16 mouse cellular contexts compared by ENCODE assay signal in the genomic region with DNA sequence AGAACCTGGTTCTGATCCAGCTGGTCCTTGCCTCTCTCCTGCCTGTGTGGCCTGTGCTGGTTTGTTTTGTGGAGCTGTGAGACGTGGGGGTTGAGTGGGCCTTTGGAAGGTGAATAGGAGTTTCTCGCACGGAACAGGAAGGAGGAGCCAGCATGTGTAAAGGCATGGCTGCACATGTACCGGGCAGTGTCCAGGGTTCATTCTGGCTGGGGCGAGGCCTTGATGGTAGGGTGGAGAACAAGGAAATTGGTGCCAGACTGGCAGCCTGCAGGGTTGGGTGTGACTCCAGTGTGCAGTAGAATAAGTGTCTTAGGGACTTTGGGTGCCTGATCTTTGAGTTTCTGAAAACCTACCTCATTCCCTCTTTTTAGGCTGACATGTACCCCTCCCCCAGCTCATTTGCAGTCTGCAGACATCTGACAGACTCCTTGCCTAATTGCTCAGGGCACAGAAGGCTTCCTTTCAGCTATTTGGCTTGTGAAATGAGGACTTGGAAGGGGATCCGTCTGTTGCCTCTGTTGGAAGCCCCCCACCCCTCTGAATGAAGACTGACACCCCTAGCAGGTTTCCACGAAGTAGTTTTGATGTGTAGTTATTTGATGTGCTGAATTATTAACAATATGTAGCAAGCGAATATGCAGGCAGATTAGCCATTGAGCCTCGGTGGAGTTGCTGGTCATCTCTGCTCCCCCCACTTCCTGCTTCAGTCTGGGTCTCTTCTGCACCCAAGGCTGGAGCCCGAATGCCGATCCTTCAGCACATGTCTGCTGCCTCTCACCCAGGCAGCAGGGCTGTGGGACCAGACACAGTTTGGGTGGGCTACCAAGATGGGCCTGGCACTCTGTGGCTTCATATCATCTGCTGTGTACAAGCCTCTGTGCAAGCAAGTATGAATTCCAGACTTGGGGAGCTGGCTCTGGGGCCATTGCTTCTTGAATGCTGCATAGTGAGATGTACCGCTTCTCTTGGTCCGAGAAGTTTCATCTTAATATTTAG. TPM values are rescaled to one million over a fixed set of nuclear protein-coding genes. Genes with fewer than 3 reads are reported as not detected.
DNase-seq lines count a peak whose midpoint lies in the region; ATAC-seq and TF ChIP-seq lines count a peak whose summit lies in the region.
"Had no signal": no experiment of that assay in that cellular context is flagged by ENCODE, and none has a peak within 500 bp of the region (broad histone marks: within the 10 kb centered on the region; RNA-seq: fewer than 3 reads in every experiment).

No protein-coding gene starts in this region.

- TF ChIP-seq POLR2A in small intestine, adult 2 months (IDR thresholded peaks at IDR 0.05; ENCODE audit: low read depth, low read length): no peak

- H3K4me1 ChIP-seq in hindbrain, embryonic 16.5 days (ENCODE audit: control insufficient read depth, insufficient read depth, low read depth, low read length): peaks cover 5% of the 10 kb centered on the region; the same call in 1 of the 2 replicates
- H3K4me1 ChIP-seq in hindbrain, embryonic 10.5 days (replicated peaks): peaks cover 14% of the 10 kb centered on the region
- H3K4me1 ChIP-seq in neural tube, embryonic 15.5 days: peaks cover 10% of the 10 kb centered on the region
- H3K4me1 ChIP-seq in intestine, embryonic 14.5 days (replicated peaks; ENCODE audit: control insufficient read depth, insufficient read depth, low read length): 0 out of 2 replicates have a peak, but pooled peaks cover 4% of the 10 kb centered on the region
- H3K4me1 ChIP-seq in small intestine, adult 2 months (ENCODE audit: control insufficient read depth, insufficient read depth, insufficient read length, low read length): peaks cover 43% of the 10 kb centered on the region
- H3K4me1 ChIP-seq: embryonic facial prominence, embryonic 15.5 days; limb, embryonic 12.5 days had no signal

- ATAC-seq in hindbrain, embryonic 16.5 days: peak; percentile 70
- ATAC-seq in neural tube, embryonic 15.5 days (ENCODE audit: low FRiP score): peak; percentile 33; the same call in 1 of the 2 replicates
- peak; percentile 72; the same call in 1 of the 2 replicates for ATAC-seq in intestine, embryonic 14.5 days (replicated peaks; ENCODE audit: low FRiP score, low TSS enrichment, low read depth)
- ATAC-seq: Patski had no signal

- DNase-seq in hindbrain, embryonic 10.5 days (ENCODE audit: low spot score): no peak
- DNase-seq in neural tube, embryonic 10.5 days (ENCODE audit: extremely low spot score, low spot score): no peak
- DNase-seq in intestine, embryonic 14.5 days (ENCODE audit: low spot score): no peak
- no peak for DNase-seq in gastrocnemius, postnatal 10 days
- no peak for DNase-seq in adrenal gland, postnatal 36 days
- DNase-seq: adrenal gland, postnatal 14 days; cerebellum, adult 8-10 months; heart, postnatal 36 days had no signal

- H3K9me3 ChIP-seq in hindbrain, embryonic 16.5 days (ENCODE audit: control insufficient read depth, low read length): no peaks in the 10 kb centered on the region
- no peaks in the 10 kb centered on the region for H3K9me3 ChIP-seq in hindbrain, embryonic 10.5 days
- H3K9me3 ChIP-seq in neural tube, embryonic 15.5 days (replicated peaks): no peaks in the 10 kb centered on the region
- H3K9me3 ChIP-seq in intestine, embryonic 14.5 days (ENCODE audit: control insufficient read depth, low read length): no peaks in the 10 kb centered on the region
- H3K9me3 ChIP-seq: embryonic facial prominence, embryonic 15.5 days; limb, embryonic 12.5 days had no signal

- no peak overlapping the region for H3K4me2 ChIP-seq in hindbrain, embryonic 16.5 days (ENCODE audit: low read length)
- no peak overlapping the region for H3K4me2 ChIP-seq in neural tube, embryonic 15.5 days
- no peak overlapping the region for H3K4me2 ChIP-seq in intestine, embryonic 14.5 days (ENCODE audit: low read length)
- H3K4me2 ChIP-seq: embryonic facial prominence, embryonic 15.5 days; limb, embryonic 12.5 days had no signal

- no peaks in the 10 kb centered on the region for H3K27me3 ChIP-seq in hindbrain, embryonic 16.5 days (replicated peaks; ENCODE audit: control insufficient read depth, insufficient read depth, low read length)
- no peaks in the 10 kb centered on the region for H3K27me3 ChIP-seq in hindbrain, embryonic 10.5 days (ENCODE audit: insufficient read depth, poor library complexity, severe bottlenecking)
- no peaks in the 10 kb centered on the region for H3K27me3 ChIP-seq in neural tube, embryonic 15.5 days (replicated peaks)
- no peaks in the 10 kb centered on the region for H3K27me3 ChIP-seq in intestine, embryonic 14.5 days (replicated peaks; ENCODE audit: control insufficient read depth, insufficient read depth, low read length)
- H3K27me3 ChIP-seq in small intestine, adult 2 months (ENCODE audit: control insufficient read depth, insufficient read depth, low read length): no peaks in the 10 kb centered on the region
- H3K27me3 ChIP-seq: embryonic facial prominence, embryonic 15.5 days had no signal

- H3K27ac ChIP-seq in hindbrain, embryonic 16.5 days (ENCODE audit: low read depth, low read length): peak overlapping the region; percentile 19; the same call in 1 of the 2 replicates
- no peak overlapping the region for H3K27ac ChIP-seq in hindbrain, embryonic 10.5 days
- no peak overlapping the region for H3K27ac ChIP-seq in neural tube, embryonic 15.5 days (replicated peaks)
- H3K27ac ChIP-seq in intestine, embryonic 14.5 days (ENCODE audit: low read depth): no peak overlapping the region
- H3K27ac ChIP-seq in small intestine, adult 2 months (ENCODE audit: insufficient read depth, low read depth, low read length): peak overlapping the region; percentile 90
- H3K27ac ChIP-seq: embryonic facial prominence, embryonic 15.5 days; limb, embryonic 12.5 days had no signal

- no peak overlapping the region for H3K9ac ChIP-seq in hindbrain, embryonic 16.5 days (ENCODE audit: low read depth, low read length)
- H3K9ac ChIP-seq in neural tube, embryonic 15.5 days (replicated peaks): no peak overlapping the region
- no peak overlapping the region for H3K9ac ChIP-seq in intestine, embryonic 14.5 days (ENCODE audit: low read length)
- H3K9ac ChIP-seq: embryonic facial prominence, embryonic 15.5 days; limb, embryonic 12.5 days had no signal

- no peak overlapping the region for H3K4me3 ChIP-seq in hindbrain, embryonic 16.5 days (ENCODE audit: low read length)
- no peak overlapping the region for H3K4me3 ChIP-seq in hindbrain, embryonic 10.5 days
- H3K4me3 ChIP-seq in neural tube, embryonic 15.5 days (replicated peaks): no peak overlapping the region
- no peak overlapping the region for H3K4me3 ChIP-seq in intestine, embryonic 14.5 days (ENCODE audit: low read depth, low read length)
- H3K4me3 ChIP-seq in small intestine, adult 2 months (ENCODE audit: low read depth, low read length): peak overlapping the region; percentile 47
- H3K4me3 ChIP-seq: embryonic facial prominence, embryonic 15.5 days; limb, embryonic 12.5 days had no signal

- no peaks in the 10 kb centered on the region for H3K36me3 ChIP-seq in hindbrain, embryonic 16.5 days (ENCODE audit: control insufficient read depth, insufficient read depth, low read length)
- no peaks in the 10 kb centered on the region for H3K36me3 ChIP-seq in hindbrain, embryonic 10.5 days
- H3K36me3 ChIP-seq in neural tube, embryonic 15.5 days: no peaks in the 10 kb centered on the region
- H3K36me3 ChIP-seq in intestine, embryonic 14.5 days (ENCODE audit: control insufficient read depth, insufficient read depth, low read length): no peaks in the 10 kb centered on the region
- H3K36me3 ChIP-seq in small intestine, adult 2 months (ENCODE audit: control insufficient read depth, insufficient read depth, low read length): no peaks in the 10 kb centered on the region
- H3K36me3 ChIP-seq: embryonic facial prominence, embryonic 15.5 days; limb, embryonic 12.5 days had no signal

- WGBS in hindbrain, embryonic 16.5 days: 53% methylated on average over 13 of the region's 13 CpGs
- 72% methylated on average over 13 of the region's 13 CpGs for WGBS in hindbrain, embryonic 10.5 days
- WGBS in neural tube, embryonic 15.5 days: 64% methylated on average over 13 of the region's 13 CpGs
- 69% methylated on average over 13 of the region's 13 CpGs for WGBS in intestine, embryonic 14.5 days
- 40% methylated on average over 13 of the region's 13 CpGs for WGBS in small intestine, adult 2 months

- no peak for TF ChIP-seq CTCF in small intestine, adult 2 months (IDR thresholded peaks at IDR 0.05; ENCODE audit: extremely low read depth, insufficient read length, insufficient replicate concordance, low read depth, low read length)

RNA-seq across cellular contexts. Expression of a gene that starts 20.4 kb away (rescaled TPM):
- 1.8 TPM in 2 replicates for polyA plus RNA-seq in hindbrain, embryonic 16.5 days (2015; fragmentation: Nextera tagmentation; extraction: Ambion mirVana)
- 0.08 TPM in 1 of 2 replicates, not detected in the other for polyA plus RNA-seq in hindbrain, embryonic 10.5 days (2016; fragmentation: Nextera tagmentation; extraction: Ambion mirVana)
- 1.3 and 2.1 TPM in 2 replicates for polyA plus RNA-seq in neural tube, embryonic 15.5 days (2015; fragmentation: Nextera tagmentation; extraction: Ambion mirVana)
- polyA plus RNA-seq in intestine, embryonic 14.5 days (2014; fragmentation: Nextera tagmentation; extraction: Ambion mirVana): not detected in 2 replicates
- polyA plus RNA-seq in small intestine, adult 2 months (2012; rRNA removed): 0.32 and 0.85 TPM in 2 replicates
- total RNA-seq in gastrocnemius, postnatal 10 days (2021): not detected
- total RNA-seq in adrenal gland, postnatal 36 days (2021): under 1 TPM; 0.13 to 0.70 TPM
- total RNA-seq: granulocyte monocyte progenitor cell, adult 5-6 weeks; heart, postnatal 36 days had no signal
- polyA plus RNA-seq: limb, embryonic 12.5 days; lung, embryonic 16.5 days; Patski had no signal

Comparison
In these comparisons a context has a peak if more than half of its experiments do, and no peak if none do; other contexts are left out.
1. H3K27ac ChIP-seq: peak in hindbrain, embryonic 16.5 days (single experiment) and small intestine, adult 2 months (single experiment); none in hindbrain, embryonic 10.5 days (single experiment), neural tube, embryonic 15.5 days (single experiment) and intestine, embryonic 14.5 days (single experiment).
2. Peak in every context shown above with its lines, with median percentiles within 50 percentile points of each other: ATAC-seq.